Mouse (Mus musculus) right cerebral cortex, adult 2 months (tissue): ENCODE results near the gene Zmynd10.
A peak's percentile ranks its signal among the peaks of the same experiment; 100 is the strongest.

Source experiments
- DNase-seq, 2 experiments: peaks; one replicate each; pipeline ENCODE4 v3.0.0; 2021 to 2022; ENCODE audit warnings: low spot score in 2 of 2

Zmynd10 gene

DNA sequence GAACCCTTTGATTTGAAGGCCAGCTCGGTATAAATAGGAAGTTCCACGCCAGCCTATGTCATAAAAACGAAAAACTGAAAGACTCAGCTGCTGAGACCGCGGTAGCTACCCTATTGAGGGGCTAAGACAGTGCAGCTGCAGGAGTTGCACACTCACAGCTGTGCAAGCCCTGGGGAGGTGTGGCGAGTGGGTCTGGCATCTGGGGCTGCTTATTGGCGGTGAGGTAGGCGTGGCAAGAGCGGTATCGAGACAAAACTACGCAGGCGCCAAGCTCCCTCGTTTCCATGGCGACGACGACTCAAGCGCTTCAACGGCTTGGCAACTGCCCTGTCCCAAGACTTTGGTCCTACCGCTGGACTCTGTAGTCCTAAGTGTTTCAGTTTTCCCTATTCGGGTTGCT lies at the start of gene Zmynd10:
Gene Zmynd10, plus strand, starts transcription at position 273 of the 400 bp plus-strand sequence.
- DNase-seq, result peak; percentile 89 to 90

GRCm38 (mm10) chr9:107500708-107501286 lies 46.3 kb upstream of the Zmynd10 start:
- DNase-seq, result no peak

- DNase-seq, result no peak
Observed at GRCm38 (mm10) chr9:107502131-107502846, 44.8 kb upstream of the Zmynd10 start.

DNA sequence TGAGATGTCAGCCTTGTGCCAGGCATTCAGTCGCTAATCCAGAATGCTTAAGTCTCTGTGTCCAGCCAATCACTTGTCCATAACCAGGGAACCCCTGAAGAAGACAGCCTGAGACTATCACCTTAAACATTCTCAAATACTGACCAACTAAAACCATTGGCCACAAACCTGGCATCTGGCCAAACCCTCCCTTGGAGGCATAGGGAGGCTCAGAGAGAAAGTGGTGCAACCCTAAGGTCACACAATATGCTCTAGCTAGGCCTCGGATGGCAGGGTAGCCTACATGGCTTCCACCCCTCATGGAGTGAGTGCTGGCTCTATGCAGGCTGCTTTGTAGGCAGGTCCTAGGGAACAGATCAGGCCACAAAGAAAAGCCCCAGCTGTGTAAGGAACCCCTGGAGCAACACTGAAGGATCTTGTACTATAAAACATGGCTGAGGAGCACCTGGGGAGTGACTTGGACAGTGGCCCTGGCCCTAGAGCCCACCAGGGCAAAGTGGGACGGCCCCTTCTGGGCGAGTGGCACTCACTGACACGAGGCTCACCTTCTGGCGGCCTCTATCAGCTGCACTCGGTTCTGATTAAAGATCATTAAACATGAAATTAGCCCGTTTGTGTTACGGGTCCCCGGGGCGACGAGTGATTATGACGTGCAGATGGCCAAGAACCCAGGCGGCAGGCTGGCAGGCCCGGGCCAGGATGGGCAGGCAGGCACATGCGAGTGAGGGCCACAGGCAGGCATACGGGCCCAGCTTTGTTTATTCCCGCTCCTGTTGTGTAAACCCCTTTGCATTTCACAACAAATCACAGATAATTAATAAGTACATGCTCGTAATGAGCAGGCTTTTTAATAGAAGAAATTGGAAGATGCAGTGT lies 42.2 kb upstream of the Zmynd10 start:
- DNase-seq, result no peak

GRCm38 (mm10) chr9:107508266-107508665 lies 38.8 kb upstream of the Zmynd10 start:
- DNase-seq, result peak; percentile 69 to 72

DNA sequence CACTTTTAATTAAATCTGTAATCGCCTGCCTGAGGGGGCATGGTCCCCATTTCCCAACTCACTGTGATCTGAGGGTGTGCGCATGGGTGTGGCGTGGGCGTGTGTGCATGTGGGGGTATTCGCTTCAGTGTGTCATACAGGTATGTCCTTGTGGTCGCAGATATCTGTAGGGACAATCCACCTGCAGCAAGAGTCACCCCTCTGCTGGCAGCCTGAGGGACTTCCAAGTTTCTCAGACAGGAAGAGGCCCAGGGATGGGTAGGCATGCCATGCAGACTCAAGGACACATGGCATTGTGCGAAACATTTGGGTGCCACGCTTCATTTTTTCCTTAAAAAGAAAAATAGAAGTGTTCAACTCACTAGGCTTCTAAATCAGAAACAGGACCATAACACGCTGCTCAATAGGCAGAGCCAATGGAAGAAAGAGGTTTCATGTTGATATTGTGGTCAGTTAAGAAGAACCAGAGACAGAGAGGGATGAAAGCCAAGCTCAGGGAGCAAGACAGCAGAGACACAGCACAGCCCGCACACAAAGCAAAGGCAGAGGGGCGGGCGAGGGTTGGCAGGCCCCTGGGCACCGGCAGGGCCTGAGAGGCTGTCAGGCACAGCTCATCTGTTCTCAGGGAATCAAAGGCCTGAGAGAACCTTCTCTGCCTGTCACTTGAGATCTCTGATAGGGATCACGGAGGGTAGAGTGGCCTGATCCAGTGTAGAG lies 36.6 kb upstream of the Zmynd10 start:
- DNase-seq, result no peak

- no peak for DNase-seq
Observed at GRCm38 (mm10) chr9:107511436-107511835, 35.7 kb upstream of the Zmynd10 start.

GRCm38 (mm10) chr9:107512326-107512725 lies 34.8 kb upstream of the Zmynd10 start:
- no peak for DNase-seq

- peak; percentile 88 to 94 for DNase-seq
Observed at GRCm38 (mm10) chr9:107514303-107514955, 32.7 kb upstream of the Zmynd10 start.

DNA sequence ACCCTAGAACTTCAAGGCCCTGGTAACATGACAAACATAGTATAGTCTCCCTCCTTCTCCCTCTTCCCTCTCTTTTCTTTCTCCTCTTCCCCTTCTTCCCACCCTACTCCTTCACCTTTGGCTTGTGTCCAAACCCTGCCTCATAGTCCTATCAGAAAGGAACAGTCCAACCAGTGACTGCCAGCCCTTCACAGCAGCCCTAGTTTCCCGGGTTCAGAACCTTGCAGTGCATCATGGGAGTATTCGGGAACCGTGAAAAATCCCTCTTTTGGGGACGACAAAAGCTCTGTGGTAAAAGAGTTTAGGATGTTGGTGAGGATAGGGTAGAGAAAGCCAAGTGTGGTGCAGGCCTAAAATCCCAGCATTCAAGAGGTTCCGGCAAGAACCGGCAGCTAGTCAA lies 26.8 kb upstream of the Zmynd10 start:
- DNase-seq, result no peak

DNA sequence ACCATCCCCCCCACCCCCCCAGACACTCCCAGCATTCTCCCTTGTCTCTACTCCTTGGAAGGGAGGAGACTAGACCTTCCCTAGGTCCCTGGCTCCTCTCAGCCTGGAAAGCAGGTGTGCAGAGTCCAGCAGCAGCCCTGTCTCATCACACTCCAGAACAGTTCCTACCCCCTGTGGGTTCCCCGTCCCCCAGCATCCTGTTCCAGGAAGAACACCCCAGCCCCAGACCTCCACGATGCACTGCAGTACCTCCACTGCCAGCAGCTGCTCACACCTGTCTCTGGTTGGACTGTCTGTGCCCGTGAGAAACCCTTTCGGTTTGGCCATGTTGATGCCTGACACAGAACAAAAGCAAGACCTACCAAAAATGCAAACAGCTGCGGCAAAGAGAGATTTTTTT lies 25.9 kb upstream of the Zmynd10 start:
- DNase-seq, result no peak

DNA sequence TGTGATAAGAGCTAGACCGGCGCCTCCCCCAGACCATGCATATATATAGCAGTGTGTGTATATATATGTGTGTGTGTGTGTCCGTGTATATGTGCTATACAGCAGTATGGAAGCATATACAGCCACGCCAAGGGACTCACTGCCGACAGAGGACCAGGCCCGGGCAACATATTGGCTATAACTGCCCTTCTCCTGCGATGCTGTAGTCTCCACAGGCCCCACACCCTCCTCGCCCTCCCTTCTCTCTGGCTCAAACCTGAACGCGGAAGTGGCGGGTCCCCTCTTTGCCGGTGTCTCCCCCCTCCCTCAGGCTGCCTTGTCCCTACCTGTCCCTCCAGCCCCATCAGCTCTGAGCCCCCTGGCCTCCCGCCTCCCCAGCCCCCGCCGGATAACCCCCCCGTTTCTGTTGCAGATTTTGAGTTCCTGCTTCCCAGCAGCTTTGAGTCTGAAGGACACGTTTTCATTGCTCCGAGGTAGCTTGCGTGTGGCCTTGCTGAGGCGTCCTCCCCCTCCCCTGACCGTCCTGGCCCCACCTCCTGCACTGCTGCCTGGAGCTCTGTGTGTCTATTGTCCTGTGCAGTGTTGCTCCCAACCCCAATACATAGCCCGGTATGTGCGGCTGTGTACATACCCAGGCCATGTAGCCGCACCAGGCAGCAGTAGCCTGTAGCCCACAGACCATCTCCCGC lies 25.2 kb upstream of the Zmynd10 start:
- DNase-seq, result no peak

GRCm38 (mm10) chr9:107522400-107522711 lies 24.7 kb upstream of the Zmynd10 start:
- no peak for DNase-seq

- peak; percentile 74 to 77 for DNase-seq
Observed at GRCm38 (mm10) chr9:107526198-107527026, 20.7 kb upstream of the Zmynd10 start.

DNA sequence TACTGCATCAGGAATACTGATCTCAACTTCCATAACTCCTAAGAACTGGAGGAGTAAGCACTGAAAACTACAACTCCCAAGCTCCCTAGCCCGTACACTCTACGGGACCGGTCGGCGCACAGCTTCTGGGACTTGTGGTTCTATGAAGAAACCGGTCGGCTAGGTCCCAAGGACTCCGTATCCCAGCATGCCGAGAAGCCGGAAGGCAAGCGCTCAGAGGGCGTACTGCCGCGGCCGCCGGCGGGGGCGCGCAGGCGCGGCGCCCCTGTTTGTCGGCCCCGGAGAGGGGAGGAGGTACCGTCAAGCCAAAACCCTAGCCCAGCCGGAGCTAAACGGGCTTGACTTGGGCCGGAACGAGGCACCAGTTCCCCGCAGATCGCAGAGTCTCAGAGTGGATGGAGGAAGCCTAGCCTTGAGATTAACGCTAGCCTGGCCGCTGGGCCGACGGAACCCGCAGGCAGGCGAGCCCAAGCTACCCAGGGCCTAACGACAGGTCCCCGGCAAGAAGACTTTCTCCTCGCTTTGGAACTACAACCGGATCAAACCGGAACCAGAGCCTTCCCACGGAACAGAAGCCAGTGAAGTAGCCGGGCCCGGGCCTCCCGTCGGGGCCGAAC lies 13.2 kb upstream of the Zmynd10 start, which contains the start of gene Tmem115:
Gene Tmem115, plus strand, starts transcription at position 155 of the 617 bp plus-strand sequence.
- peak; percentile 92 to 94 for DNase-seq

GRCm38 (mm10) chr9:107534408-107535202 lies 12.5 kb upstream of the Zmynd10 start:
- no peak for DNase-seq

DNA sequence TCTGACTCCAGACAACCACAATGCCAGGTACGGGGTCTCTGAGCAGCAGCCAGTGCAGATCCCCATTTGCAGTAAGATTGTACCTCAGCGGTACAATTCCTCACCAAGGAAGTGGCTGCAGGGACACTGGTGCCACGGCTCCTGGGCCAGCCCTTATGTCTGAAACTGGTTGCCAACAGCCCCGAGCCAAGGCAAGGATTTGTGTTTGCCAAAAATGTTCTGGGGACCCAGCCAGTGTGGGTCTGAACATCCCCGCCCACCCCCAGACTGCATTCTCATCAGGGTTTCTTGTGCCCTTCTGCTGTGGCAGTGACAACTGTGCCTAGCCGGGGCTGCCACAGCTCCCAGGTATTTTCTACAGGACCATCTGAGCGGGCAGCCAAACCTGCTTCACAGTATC lies 8.9 kb upstream of the Zmynd10 start:
- no peak for DNase-seq

- DNase-seq, result no peak
Observed at GRCm38 (mm10) chr9:107538711-107539110, 8.4 kb upstream of the Zmynd10 start.

GRCm38 (mm10) chr9:107539940-107540339 lies 7.2 kb upstream of the Zmynd10 start:
- no peak for DNase-seq
